Mouse (Mus musculus) large intestine, adult 2 months (tissue): ENCODE results near the gene Morc2a. TPM values are rescaled to one million over a fixed set of nuclear protein-coding genes. Genes with fewer than 3 reads are reported as not detected.
"Not testable (repeated sequence)": the region's sequence is repeated elsewhere in the genome, so short reads cannot be mapped to it uniquely, and the experiment has no call there.

Source experiments
- DNase-seq: peaks from one replicate; pipeline ENCODE4 v3.0.0-alpha.2; 2012; ENCODE audit warnings: low read depth, low spot score
- WGBS: fragments of 180-500 bp; shearing (Covaris S2); methylation state at CpG from one replicate; pipeline ENCODE4 v1.1.7; 2018; 5-methylcytosine and 5-hydroxymethylcytosine counted together
- polyA plus RNA-seq: library from polyadenylated mRNA; depleted of rRNA; stranded (reverse); fragments of >200 nt; gene quantifications from 2 replicates; pipeline ENCODE4 v1.2.3, GENCODE M21; 2012; rRNA removed

Morc2a gene
- 6.9 and 7.9 TPM in 2 replicates for polyA plus RNA-seq

- 1% methylated on average over 80 of the region's 81 CpGs for WGBS
- peak; percentile 86 for DNase-seq
Measured at GRCm38 (mm10) chr11:3648964-3649841, at the start of gene Morc2a. TSS of gene Morc2a (plus strand) at chr11:3649191.

DNA sequence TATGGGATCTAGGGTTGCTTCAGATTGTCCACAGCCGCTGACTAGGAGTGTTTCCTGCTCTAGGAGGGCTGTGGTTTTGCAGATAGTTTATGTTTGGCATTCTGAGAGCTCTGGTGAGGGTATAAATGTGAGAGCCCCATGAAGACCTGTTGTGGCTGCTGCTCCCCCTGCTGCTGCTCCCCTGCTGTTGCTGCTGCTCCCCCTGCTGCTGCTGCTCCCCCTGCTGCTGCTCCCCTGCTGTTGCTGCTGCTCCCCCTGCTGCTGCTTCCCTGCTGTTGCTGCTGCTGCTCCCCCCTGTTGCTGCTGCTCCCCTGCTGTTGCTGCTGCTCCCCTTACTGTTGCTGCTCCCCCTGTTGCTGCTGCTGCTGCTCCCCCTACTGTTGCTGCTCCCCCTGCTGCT, 47.0 kb upstream of the Morc2a start:
- WGBS: 44% methylated on average over 1 of the region's 1 CpGs

GRCm38 (mm10) chr11:3602687-3603086, 46.3 kb upstream of the Morc2a start:
- WGBS: 52% methylated on average over 2 of the region's 2 CpGs
- not testable (repeated sequence) for DNase-seq

More for the DNA sequence above, 47.0 kb upstream of the Morc2a start:
- not testable (repeated sequence) for DNase-seq

GRCm38 (mm10) chr11:3606456-3606855, 42.5 kb upstream of the Morc2a start:
- DNase-seq: no peak
- WGBS: 89% methylated on average over 5 of the region's 5 CpGs

GRCm38 (mm10) chr11:3615576-3615975, 33.4 kb upstream of the Morc2a start:
- 91% methylated on average over 4 of the region's 4 CpGs for WGBS

DNA sequence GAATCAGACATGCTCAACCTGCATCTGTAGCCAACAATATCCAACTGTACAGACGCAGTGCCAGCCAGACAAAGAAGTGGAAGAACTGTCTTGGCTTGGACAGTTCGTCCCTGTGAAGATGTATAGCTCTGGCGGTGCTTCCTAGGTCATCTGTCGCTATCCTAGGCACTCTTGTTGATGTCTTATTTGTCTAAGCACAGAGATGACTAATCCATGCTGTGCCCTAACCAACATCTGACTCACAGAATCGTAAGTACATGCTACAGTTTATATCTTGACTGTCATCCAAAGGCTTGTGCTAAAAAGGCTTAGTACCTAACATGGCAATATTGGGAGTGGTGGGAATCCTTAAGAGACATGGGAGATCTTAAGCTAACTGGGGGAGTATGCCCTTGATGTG, 26.2 kb upstream of the Morc2a start:
- WGBS: 60% methylated on average over 5 of the region's 5 CpGs
- no peak for DNase-seq

More at GRCm38 (mm10) chr11:3615576-3615975, 33.4 kb upstream of the Morc2a start:
- no peak for DNase-seq

GRCm38 (mm10) chr11:3624391-3625027, 24.5 kb upstream of the Morc2a start:
- DNase-seq: no peak
- 82% methylated on average over 4 of the region's 4 CpGs for WGBS

DNA sequence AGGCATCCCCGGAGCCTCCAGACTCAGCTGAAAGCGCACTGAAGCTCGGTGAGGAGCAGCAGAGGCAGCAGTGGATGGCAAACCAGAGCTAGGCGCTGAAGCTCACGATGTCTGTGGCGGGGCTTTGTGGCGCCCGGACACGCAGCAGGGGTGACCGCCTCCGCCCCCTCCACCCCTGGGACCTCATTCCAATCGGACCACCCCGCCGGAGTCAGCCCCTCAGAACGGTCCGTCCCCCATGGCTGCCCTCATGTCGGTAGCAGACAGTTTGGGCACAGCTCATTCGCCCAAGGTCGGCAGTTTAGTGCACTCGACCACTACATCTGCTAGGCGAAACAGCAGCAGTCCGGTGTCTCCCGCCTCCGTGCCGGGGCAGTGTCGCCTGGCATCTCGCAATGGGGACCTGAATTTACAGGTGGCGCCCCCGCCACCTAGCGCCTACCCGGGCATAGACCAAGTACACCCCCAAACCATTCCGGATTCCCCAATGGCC, 19.9 kb upstream of the Morc2a start:
- 4% methylated on average over 32 of the region's 32 CpGs for WGBS
- DNase-seq: no peak

GRCm38 (mm10) chr11:3633269-3633668, 15.7 kb upstream of the Morc2a start:
- 84% methylated on average over 8 of the region's 8 CpGs for WGBS
- not testable (repeated sequence) for DNase-seq

DNA sequence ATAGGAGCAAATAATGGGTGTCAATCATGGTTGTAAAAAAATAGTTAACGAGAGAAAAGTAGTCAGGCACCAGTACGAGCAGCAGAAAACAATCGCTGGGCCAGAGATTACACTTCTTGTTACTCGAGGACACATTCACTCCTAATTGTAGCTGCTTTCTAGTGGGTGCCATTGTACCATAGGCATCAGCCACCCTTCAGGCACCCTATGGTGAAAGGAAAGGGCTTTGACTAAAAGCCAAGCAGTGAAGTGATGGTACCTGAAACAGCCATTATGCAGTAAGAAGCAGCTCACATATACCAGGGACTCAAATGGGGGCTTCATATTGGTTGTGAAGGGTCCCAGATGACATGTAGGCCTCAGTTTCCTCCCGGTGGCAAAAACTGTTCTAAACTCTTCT, 1.3 kb upstream of the Morc2a start:
- DNase-seq: no peak
- WGBS: 79% methylated on average over 5 of the region's 5 CpGs

- under 1% methylated on average over 61 of the region's 62 CpGs for WGBS
- no peak for DNase-seq
Measured at GRCm38 (mm10) chr11:3648305-3648963, 557 bp upstream of the Morc2a start.

- DNase-seq: no peak
- WGBS: 97% methylated on average over 6 of the region's 6 CpGs
Measured at GRCm38 (mm10) chr11:3650141-3650540, 1.1 kb downstream of the Morc2a start.

- 97% methylated on average over 2 of the region's 2 CpGs for WGBS
- no peak for DNase-seq
Measured at GRCm38 (mm10) chr11:3661964-3662363, 13.0 kb downstream of the Morc2a start.

DNA sequence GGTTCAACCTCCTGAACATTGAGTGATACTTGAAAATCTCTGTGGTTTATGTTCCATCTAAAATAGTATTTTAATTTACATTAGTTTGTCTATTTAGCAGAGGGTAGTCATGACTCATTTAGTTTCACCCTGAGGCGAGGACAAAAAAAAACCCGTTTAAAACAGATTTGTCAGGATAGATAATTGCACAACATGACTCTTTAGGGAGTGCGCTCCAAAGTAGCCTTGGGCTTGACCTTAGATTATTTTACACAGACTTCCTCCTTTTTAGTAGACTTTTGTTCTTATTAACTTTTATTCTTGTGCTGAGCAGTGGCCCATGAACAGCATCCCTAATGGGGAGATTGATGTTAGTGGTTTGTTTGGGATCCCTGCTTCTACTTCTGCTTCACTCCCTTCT, 18.5 kb downstream of the Morc2a start:
- 72% methylated on average over 3 of the region's 3 CpGs for WGBS
- no peak for DNase-seq

GRCm38 (mm10) chr11:3668768-3669167, 19.8 kb downstream of the Morc2a start:
- 63% methylated on average over 2 of the region's 2 CpGs for WGBS
- DNase-seq: no peak

DNA sequence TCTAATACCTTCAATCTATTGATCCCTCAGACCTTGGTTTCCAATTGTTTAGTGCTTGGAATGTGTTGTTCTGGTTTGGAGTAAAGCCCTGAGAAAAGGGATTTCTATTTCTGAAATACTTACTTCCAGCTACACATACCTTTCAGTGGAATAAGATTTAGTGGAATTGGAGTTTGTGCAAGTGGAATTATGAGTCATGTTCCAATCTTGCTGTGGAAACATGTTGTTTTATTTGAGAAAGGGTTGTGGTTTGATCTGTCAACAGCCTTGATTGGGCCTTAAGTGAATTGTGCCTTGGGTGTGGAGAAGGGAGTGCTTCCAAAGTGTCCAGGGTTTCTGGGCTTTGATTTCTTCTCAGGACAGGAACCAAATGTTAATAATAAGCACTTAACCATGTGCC, 20.9 kb downstream of the Morc2a start:
- no peak for DNase-seq

GRCm38 (mm10) chr11:3671000-3671628, 22.1 kb downstream of the Morc2a start:
- WGBS: 100% methylated on average over 1 of the region's 1 CpGs
- DNase-seq: no peak

DNA sequence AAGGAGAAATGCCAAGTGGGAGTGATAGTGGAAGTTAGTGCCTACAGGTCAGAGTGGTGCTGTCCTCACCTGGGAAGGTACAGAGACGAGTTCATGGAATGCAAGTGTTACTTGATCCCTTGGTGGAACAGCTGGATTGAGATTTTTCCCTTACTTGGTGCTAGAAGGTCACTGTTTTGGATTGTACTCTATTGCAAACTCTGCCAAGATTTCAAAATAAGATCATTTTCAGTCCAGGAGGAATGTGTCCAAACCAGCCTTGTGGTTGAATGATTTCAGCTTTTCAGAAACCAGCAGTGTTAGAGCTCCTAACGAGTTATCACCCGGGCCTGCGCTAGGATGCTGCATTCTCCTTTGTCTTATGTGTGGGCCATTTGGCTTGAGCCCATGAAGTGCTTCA, 25.6 kb downstream of the Morc2a start:
- WGBS: 83% methylated on average over 4 of the region's 4 CpGs
- DNase-seq: no peak

DNA sequence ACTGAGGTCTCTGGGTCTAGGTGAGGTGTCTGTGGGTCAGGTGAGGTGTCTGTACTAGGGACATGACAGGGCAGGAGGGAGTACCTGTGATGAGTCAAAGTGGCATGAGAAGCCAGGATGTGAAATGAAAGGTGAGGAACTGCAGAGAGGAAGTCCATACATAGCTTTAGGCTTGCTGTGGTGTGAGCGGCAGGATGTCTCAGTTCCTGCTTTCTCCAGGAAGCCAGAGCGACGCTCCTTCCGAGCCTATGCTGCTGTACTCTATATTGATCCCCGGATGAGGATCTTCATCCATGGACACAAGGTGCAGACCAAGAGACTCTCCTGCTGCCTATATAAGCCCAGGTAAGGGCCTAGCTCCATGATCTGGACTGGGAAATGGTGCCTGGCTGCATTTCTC, 27.4 kb downstream of the Morc2a start:
- DNase-seq: no peak
- WGBS: 91% methylated on average over 5 of the region's 5 CpGs

DNA sequence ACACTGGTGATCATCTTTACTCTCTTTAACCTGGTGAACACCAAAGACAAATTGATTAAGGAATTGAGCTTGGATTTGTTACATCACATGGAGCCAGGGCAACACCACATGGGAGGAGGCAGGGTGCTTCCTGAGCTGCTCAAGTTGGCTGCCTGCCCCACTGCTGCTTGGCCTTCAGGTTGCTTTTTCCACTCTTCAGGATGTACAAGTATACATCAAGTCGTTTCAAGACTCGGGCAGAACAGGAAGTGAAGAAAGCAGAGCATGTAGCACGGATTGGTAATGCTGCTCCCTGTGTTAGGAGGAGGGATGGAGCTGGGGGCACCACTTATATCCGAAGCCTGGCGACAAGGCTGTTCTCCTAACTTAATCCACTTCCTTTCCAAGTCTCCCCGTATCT, 28.2 kb downstream of the Morc2a start:
- WGBS: 72% methylated on average over 6 of the region's 6 CpGs
- no peak for DNase-seq
